Mouse (Mus musculus): ENCODE data around the gene Pitpnm2.
"Not testable (repeated sequence)": the region's sequence is repeated elsewhere in the genome, so short reads cannot be mapped to it uniquely, and the experiment has no call there.

Gene Pitpnm2

GRCm38 (mm10) chr5:124249614-124250591 lies at the start of gene Pitpnm2:
Gene Pitpnm2 (minus strand): TSS chr5:124249760.
- DNase-seq (ENCODE audit: low spot score): peak; percentile 32

GRCm38 (mm10) chr5:124299307-124299706 lies 49.7 kb upstream of the Pitpnm2 start:
- not testable (repeated sequence) for DNase-seq (ENCODE audit: low spot score)

- no peak for DNase-seq (ENCODE audit: low spot score)
Observed at GRCm38 (mm10) chr5:124296475-124296874, 46.9 kb upstream of the Pitpnm2 start.

GRCm38 (mm10) chr5:124293967-124294366 lies 44.4 kb upstream of the Pitpnm2 start:
- no peak for DNase-seq (ENCODE audit: low spot score)

GRCm38 (mm10) chr5:124290216-124290615 lies 40.7 kb upstream of the Pitpnm2 start:
- DNase-seq (ENCODE audit: low spot score): no peak

DNA sequence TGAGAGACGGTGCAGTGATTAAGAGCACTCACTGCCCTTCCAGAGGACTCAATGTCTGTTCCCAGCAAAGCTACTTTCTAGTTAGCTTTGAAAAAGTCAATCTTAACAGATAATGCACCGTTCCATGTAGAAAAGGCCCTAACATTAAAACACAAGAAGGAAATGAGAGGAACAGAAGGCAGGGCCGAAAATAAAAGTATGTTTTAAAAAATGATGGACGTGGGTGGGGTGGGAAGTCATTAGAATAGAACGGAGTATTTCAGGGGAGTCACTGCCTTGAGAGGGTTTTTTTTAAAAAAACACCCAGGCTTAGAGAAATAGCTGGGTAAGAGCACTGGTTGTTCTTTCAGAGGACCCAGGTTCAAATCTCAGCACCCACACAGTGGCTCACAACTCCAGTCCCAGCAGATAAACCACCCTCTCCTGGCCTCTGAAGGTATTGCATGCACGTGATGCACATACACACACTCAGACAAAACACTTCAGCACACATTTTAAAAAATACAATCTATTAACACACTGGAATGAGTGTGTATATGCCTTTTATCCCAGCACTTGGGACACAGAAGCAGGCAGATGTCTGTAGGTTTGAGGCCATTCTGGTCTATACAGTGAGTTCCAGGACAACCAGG lies 38.2 kb upstream of the Pitpnm2 start:
- no peak for DNase-seq (ENCODE audit: low spot score)

- DNase-seq (ENCODE audit: low spot score): no peak
Observed at GRCm38 (mm10) chr5:124284330-124284729, 34.8 kb upstream of the Pitpnm2 start.

DNA sequence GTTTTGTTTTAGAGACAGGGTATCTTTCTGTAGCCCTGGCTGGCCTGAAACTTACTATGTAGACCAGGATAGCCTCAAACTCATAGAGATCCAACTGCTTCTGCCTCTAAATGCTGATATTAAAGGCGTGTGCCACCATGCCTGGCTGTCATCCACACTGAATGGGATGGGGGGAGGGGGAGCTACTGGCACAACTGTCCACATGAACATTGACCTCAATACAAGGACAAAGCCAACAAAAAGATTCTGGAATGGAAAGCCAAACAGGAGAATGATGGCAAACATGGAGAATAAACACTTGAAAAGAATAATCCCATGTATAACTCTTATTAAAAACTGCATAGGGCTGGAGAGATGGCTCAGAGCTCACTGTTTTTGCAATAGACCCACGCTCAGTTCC lies 33.3 kb upstream of the Pitpnm2 start:
- DNase-seq (ENCODE audit: low spot score): no peak

DNA sequence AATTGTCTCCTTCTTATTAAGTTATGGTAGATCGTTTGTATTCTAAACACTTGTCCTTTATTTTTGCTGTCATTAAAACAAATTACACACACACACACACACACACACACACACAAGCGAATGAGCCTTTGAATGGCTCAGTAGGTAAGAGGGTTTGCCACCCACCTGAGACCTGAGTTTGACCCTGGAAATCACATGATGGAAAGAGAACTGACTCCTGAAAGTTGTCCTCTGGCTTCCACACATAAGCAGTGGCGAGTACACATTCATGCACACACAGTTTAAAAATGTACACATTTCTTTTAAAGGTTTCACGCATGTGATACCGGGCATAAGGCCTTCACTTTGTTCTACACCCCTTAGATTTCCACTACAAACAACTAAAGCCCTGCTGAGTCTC lies 20.7 kb upstream of the Pitpnm2 start:
- DNase-seq (ENCODE audit: low spot score): no peak

GRCm38 (mm10) chr5:124269661-124270060 lies 20.1 kb upstream of the Pitpnm2 start:
- DNase-seq (ENCODE audit: low spot score): no peak

- DNase-seq (ENCODE audit: low spot score): no peak
Observed at GRCm38 (mm10) chr5:124267652-124268051, 18.1 kb upstream of the Pitpnm2 start.

- DNase-seq (ENCODE audit: low spot score): no peak
Observed at GRCm38 (mm10) chr5:124266821-124267220, 17.3 kb upstream of the Pitpnm2 start.

DNA sequence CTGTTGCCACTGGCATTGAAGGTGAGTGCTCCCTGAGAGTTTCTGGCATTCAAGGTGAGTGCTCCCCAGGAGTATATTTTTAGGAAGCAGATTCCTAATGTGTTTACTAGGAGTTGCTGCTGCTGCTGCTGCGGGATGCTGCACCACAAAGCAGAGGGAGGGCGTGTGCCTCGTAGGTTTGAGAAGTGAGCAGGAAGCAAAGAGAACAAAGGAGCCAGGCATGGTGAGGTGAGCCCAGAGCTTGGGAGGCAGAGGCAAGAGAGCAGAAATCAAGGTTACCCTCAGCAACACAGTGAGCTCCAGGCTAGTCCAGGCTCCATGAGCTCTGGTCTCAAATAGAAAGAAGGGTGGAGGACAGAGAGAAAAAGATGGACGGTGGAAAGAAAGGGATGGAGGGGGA lies 13.7 kb upstream of the Pitpnm2 start:
- DNase-seq (ENCODE audit: low spot score): no peak

- DNase-seq (ENCODE audit: low spot score): no peak
Observed at GRCm38 (mm10) chr5:124262090-124262489, 12.5 kb upstream of the Pitpnm2 start.

GRCm38 (mm10) chr5:124259133-124259532 lies 9.6 kb upstream of the Pitpnm2 start:
- no peak for DNase-seq (ENCODE audit: low spot score)

- no peak for DNase-seq (ENCODE audit: low spot score)
Observed at GRCm38 (mm10) chr5:124258026-124258425, 8.5 kb upstream of the Pitpnm2 start.

GRCm38 (mm10) chr5:124255141-124255540 lies 5.6 kb upstream of the Pitpnm2 start:
- DNase-seq (ENCODE audit: low spot score): no peak

GRCm38 (mm10) chr5:124253555-124253954 lies 4.0 kb upstream of the Pitpnm2 start:
- no peak for DNase-seq (ENCODE audit: low spot score)

DNA sequence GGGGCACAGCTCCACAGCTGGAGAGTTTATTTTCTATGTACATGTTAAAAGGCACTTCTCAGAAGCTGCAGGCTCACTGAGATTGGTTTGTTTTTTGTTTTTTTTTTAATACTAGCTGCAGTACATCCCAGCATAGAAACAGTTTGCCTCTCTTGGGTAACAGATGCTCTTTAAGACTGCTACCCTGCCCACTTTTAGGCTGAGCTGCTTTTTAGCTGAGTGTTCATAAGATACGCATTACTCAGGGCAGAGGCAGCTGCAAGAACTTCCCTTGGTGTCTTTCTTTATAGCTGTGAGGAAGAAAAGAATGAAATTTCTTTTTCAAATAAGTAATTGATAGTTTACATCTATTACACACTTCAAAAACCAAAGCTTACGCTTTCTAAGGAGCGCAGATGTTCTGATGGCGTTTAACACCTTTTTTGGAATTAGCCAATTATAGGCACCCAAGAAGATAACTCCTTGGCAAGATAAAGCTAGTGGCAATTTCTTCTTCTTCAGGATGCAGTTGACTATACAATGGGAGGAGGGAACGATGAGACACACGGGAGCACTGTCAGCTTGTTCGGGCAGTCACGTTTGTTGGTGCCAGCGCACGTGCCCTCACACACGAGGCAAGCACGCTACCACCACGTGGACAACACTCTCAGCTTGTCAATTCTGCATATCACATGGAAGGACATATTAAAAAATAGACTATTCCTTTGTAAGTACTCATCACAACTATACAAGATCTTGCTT lies 3.2 kb upstream of the Pitpnm2 start:
- no peak for DNase-seq (ENCODE audit: low spot score)

DNA sequence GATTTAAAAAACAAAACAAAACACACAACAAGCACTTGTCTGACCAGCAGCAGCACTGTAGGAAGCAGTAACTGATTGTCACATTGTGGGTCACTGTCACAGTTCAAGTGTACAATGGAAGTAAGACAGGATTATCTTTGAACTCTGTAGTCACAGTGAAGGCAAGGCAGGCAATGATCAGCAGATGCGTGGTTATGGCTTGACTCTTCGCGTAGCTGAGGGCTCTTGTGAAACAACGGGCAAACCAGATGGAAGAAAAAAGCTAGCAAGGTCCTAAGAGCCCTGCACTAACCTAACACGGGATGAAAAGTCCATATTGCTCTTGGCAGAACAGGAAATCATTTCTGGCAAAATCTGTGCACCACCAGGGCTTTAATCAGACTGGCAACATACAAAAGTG lies 1.5 kb upstream of the Pitpnm2 start:
- no peak for DNase-seq (ENCODE audit: low spot score)

GRCm38 (mm10) chr5:124248845-124249613 lies 531 bp downstream of the Pitpnm2 start:
- DNase-seq (ENCODE audit: low spot score): peak; percentile 37

All from ovary, postnatal 10 days (tissue).